Mouse (Mus musculus) midbrain, postnatal 0 days (tissue): ENCODE results near the gene Mucl1. TPM values are rescaled to one million over a fixed set of nuclear protein-coding genes. Genes with fewer than 3 reads are reported as not detected.
A peak's percentile ranks its signal among the peaks of the same experiment; 100 is the strongest.
"Not testable (repeated sequence)": the region's sequence is repeated elsewhere in the genome, so short reads cannot be mapped to it uniquely, and the experiment has no call there.

Experiments used
- ATAC-seq: fragments of 200-750 bp; cut with Nextera tagmentation; 2 replicates; pipeline ENCODE4 v1.8.0; 2017; ENCODE audit warnings: moderate number of reproducible peaks, mild to moderate bottlenecking, moderate TSS enrichment, moderate library complexity; ENCODE audit not compliant: low FRiP score
- DNase-seq: peaks from one replicate; pipeline ENCODE4 v3.0.0-alpha.2; 2015; ENCODE audit warnings: low spot score
- H3K27ac ChIP-seq: fragments of 300-500 bp; sonication (generic); 2 replicates; pipeline ENCODE4 v1.5.1; 2014; ENCODE audit warnings: low read depth, mild to moderate bottlenecking, low read length, mixed read lengths
- H3K27me3 ChIP-seq: fragments of 300-500 bp; sonication (generic); 2 replicates; pipeline ENCODE4 v1.6.1; 2014; ENCODE audit warnings: low read length, control low read depth, mixed read lengths; ENCODE audit not compliant: insufficient read depth
- H3K36me3 ChIP-seq: fragments of 300-500 bp; sonication (generic); 2 replicates; pipeline ENCODE4 v1.6.1; 2014; ENCODE audit warnings: low read length, control low read depth, mixed read lengths; ENCODE audit not compliant: insufficient read depth
- H3K4me1 ChIP-seq: fragments of 300-500 bp; sonication (generic); 2 replicates; pipeline ENCODE4 v1.6.1; 2014; ENCODE audit warnings: mild to moderate bottlenecking, control low read depth, antibody characterized with exemption, low read length, mixed read lengths; ENCODE audit not compliant: insufficient read depth
- H3K4me2 ChIP-seq: fragments of 300-500 bp; sonication (generic); 2 replicates; pipeline ENCODE4 v1.6.1; 2014; ENCODE audit warnings: low read depth, mild to moderate bottlenecking, low read length, mixed read lengths; ENCODE audit not compliant: poor library complexity, severe bottlenecking
- H3K4me3 ChIP-seq: fragments of 300-500 bp; sonication (generic); 2 replicates; pipeline ENCODE4 v1.5.1; 2014; ENCODE audit warnings: low read depth, mild to moderate bottlenecking, low read length, moderate library complexity
- H3K9ac ChIP-seq: fragments of 300-500 bp; sonication (generic); replicated peaks from 2 replicates; pipeline ENCODE4 v1.6.1; 2014; ENCODE audit warnings: mild to moderate bottlenecking, low read length, moderate library complexity, mixed read lengths; ENCODE audit not compliant: poor library complexity, severe bottlenecking
- H3K9me3 ChIP-seq: fragments of 300-500 bp; sonication (generic); 2 replicates; pipeline ENCODE4 v1.6.1; 2016; ENCODE audit warnings: low read length, control low read depth
- CTCF ChIP-seq: IDR thresholded peaks from 2 replicates; pipeline ENCODE4 v1.5.1; 2016; ENCODE audit warnings: antibody characterized with exemption, mild to moderate bottlenecking
- WGBS: fragments of 180-500 bp; shearing (Covaris S2); extraction: QIAGEN DNeasy Blood & Tissue Kit; methylation state at CpG from one replicate; pipeline ENCODE4 v1.1.7; 2014; 5-methylcytosine and 5-hydroxymethylcytosine counted together
- polyA plus RNA-seq: library from polyadenylated mRNA; unstranded; fragments of >200 nt; fragmentation: Nextera tagmentation; extraction: Ambion mirVana; gene quantifications from 2 replicates; pipeline ENCODE4 v1.2.1, GENCODE M21; 2015
- total RNA-seq: library from RNA; depleted of rRNA; stranded (reverse); fragments of >200 nt; gene quantifications from 2 replicates; pipeline ENCODE4 v1.2.3, GENCODE M21; 2014; rRNA removed

Gene Mucl1
- total RNA-seq, result not detected in 2 replicates
- not detected in 2 replicates for polyA plus RNA-seq

DNA sequence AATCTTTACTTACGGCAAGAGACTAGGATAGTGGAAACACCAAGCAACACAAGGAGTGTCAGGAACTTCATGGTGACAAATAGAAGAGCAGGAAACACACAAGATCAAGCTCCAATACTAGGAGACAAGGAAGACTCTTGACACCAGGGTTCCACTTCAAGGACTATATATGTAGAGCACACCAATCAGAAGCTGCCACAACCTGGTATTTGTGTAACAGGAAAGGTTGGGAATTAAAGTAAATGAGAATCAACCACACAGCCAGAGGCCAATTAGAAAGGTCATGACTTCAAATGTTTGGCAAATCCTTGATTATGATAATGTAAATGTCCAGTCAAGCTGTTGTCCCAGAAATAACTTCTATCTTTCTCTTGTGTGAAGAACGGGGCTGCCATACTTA, at the start of gene Mucl1:
Mucl1 (minus strand) TSS at position 101 of the 400 bp plus-strand sequence.
- DNase-seq (no peak), ATAC-seq (no peak)
- Histone ChIP-seq H3K27me3 (no peaks in the 10 kb centered on the region), H3K9ac (no peak within 1 kb of the TSS), H3K36me3 (no peaks in the 10 kb centered on the region), H3K9me3 (no peaks in the 10 kb centered on the region), H3K4me3 (no peak within 1 kb of the TSS), H3K4me2 (no peak within 1 kb of the TSS), H3K4me1 (no peaks in the 10 kb centered on the region), H3K27ac (no peak within 1 kb of the TSS)
- no peak for TF ChIP-seq CTCF
- WGBS, result 90% methylated on average over 2 of the region's 2 CpGs

- H3K36me3 ChIP-seq, H3K9me3 ChIP-seq, H3K27ac ChIP-seq, H3K27me3 ChIP-seq, ATAC-seq, H3K4me2 ChIP-seq, H3K9ac ChIP-seq, H3K4me1 ChIP-seq, H3K4me3 ChIP-seq: not testable (repeated sequence)
- WGBS, result 9% methylated on average over 4 of the region's 5 CpGs
- peak; percentile 74 for TF ChIP-seq CTCF
- DNase-seq, result peak; percentile 55
Measured at GRCm38 (mm10) chr15:103766836-103767235, 11.6 kb upstream of the Mucl1 start.

DNA sequence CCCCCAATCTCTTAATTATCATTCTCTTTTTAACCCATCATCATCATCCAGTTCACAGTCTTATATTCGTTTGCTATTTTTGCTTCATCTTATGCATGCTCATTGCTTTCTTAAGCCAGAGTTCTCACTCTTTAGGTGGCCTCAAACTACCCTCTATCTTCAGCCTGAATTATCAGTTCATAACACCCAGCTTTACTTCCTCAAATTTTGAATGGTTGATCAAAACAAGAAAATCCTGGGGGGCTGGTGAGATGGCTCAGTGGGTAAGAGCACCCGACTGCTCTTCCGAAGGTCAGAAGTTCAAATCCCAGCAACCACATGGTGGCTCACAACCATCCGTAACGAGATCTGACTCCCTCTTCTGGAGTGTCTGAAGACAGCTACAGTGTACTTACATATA, 38.4 kb downstream of the Mucl1 start:
- H3K9me3 ChIP-seq, H3K27me3 ChIP-seq, H3K4me2 ChIP-seq, ATAC-seq, H3K36me3 ChIP-seq, H3K9ac ChIP-seq, H3K4me3 ChIP-seq, DNase-seq, H3K4me1 ChIP-seq, H3K27ac ChIP-seq: not testable (repeated sequence)
- WGBS, result 75% methylated on average over 3 of the region's 5 CpGs

Other genes with a start within 250 kb of the Mucl1 start
- gene Ppp1r1a, start 217.5 kb downstream of the Mucl1 start, total RNA-seq, result 111 and 156 TPM in 2 replicates
- gene Ppp1r1a, start 217.5 kb downstream of the Mucl1 start, polyA plus RNA-seq, result 230 TPM in 2 replicates
- gene Glycam1, start 190.4 kb downstream of the Mucl1 start, total RNA-seq, result not detected in 2 replicates
- not detected in 2 replicates for gene Glycam1, start 190.4 kb downstream of the Mucl1 start, polyA plus RNA-seq
- not detected in 2 replicates for gene Mucl2, start 143.8 kb upstream of the Mucl1 start, total RNA-seq
- gene Mucl2, start 143.8 kb upstream of the Mucl1 start, polyA plus RNA-seq, result not detected in 2 replicates